Mouse (Mus musculus): ENCODE results near the gene Scamp5.
"Not testable (repeated sequence)": the region's sequence is repeated elsewhere in the genome, so short reads cannot be mapped to it uniquely, and the experiment has no call there.

The Scamp5 gene

GRCm38 (mm10) chr9:57449715-57450114, 18.1 kb downstream of the Scamp5 start:
- DNase-seq = peak in 1 of 2 experiments; percentile 52

GRCm38 (mm10) chr9:57440620-57441019, 27.2 kb downstream of the Scamp5 start:
- no peak for DNase-seq

GRCm38 (mm10) chr9:57439522-57440295, 28.2 kb downstream of the Scamp5 start, which contains the start of gene Ppcdc:
Gene Ppcdc (minus strand): TSS chr9:57440124.
- DNase-seq = peak; percentile 91 to 94

- no peak for DNase-seq
These were observed 28.8 kb downstream of the Scamp5 start for GRCm38 (mm10) chr9:57439083-57439482.

- no peak for DNase-seq
These were observed 29.8 kb downstream of the Scamp5 start for GRCm38 (mm10) chr9:57437896-57438614.

- DNase-seq = no peak
These were observed 31.7 kb downstream of the Scamp5 start for GRCm38 (mm10) chr9:57436166-57436565.

GRCm38 (mm10) chr9:57434405-57435165, 33.3 kb downstream of the Scamp5 start:
- no peak for DNase-seq

- DNase-seq = peak; percentile 89 to 92
These were observed 34.5 kb downstream of the Scamp5 start for GRCm38 (mm10) chr9:57433097-57434032.

- peak in 1 of 2 experiments; percentile 36 for DNase-seq
These were observed 35.4 kb downstream of the Scamp5 start for GRCm38 (mm10) chr9:57432480-57432879.

- DNase-seq = no peak
These were observed 36.7 kb downstream of the Scamp5 start for GRCm38 (mm10) chr9:57431202-57431601.

- no peak for DNase-seq
These were observed 39.5 kb downstream of the Scamp5 start for GRCm38 (mm10) chr9:57428391-57428790.

GRCm38 (mm10) chr9:57427937-57428336, 39.9 kb downstream of the Scamp5 start:
- DNase-seq = no peak

- DNase-seq = not testable (repeated sequence)
These were observed 40.7 kb downstream of the Scamp5 start for GRCm38 (mm10) chr9:57427123-57427522.

GRCm38 (mm10) chr9:57425116-57425515, 42.7 kb downstream of the Scamp5 start:
- DNase-seq = no peak

GRCm38 (mm10) chr9:57424066-57424465, 43.8 kb downstream of the Scamp5 start:
- DNase-seq = no peak

GRCm38 (mm10) chr9:57421688-57422111, 46.2 kb downstream of the Scamp5 start:
- no peak for DNase-seq

- no peak for DNase-seq
These were observed 46.7 kb downstream of the Scamp5 start for GRCm38 (mm10) chr9:57421121-57421571.

GRCm38 (mm10) chr9:57420321-57421120, 47.3 kb downstream of the Scamp5 start:
- DNase-seq = peak; percentile 64 to 78

- DNase-seq = no peak
These were observed 48.2 kb downstream of the Scamp5 start for GRCm38 (mm10) chr9:57419521-57420267.

- peak; percentile 81 to 91 for DNase-seq
These were observed 50.5 kb downstream of the Scamp5 start for GRCm38 (mm10) chr9:57417341-57417740.

Measured in cerebellum, postnatal 14 days (tissue).